Mouse (Mus musculus): ENCODE data around the gene AC109138.7. TPM values are rescaled to one million over a fixed set of nuclear protein-coding genes. Genes with fewer than 3 reads are reported as not detected.

Gene AC109138.7
- polyA plus RNA-seq, 2 experiments: not detected

DNA sequence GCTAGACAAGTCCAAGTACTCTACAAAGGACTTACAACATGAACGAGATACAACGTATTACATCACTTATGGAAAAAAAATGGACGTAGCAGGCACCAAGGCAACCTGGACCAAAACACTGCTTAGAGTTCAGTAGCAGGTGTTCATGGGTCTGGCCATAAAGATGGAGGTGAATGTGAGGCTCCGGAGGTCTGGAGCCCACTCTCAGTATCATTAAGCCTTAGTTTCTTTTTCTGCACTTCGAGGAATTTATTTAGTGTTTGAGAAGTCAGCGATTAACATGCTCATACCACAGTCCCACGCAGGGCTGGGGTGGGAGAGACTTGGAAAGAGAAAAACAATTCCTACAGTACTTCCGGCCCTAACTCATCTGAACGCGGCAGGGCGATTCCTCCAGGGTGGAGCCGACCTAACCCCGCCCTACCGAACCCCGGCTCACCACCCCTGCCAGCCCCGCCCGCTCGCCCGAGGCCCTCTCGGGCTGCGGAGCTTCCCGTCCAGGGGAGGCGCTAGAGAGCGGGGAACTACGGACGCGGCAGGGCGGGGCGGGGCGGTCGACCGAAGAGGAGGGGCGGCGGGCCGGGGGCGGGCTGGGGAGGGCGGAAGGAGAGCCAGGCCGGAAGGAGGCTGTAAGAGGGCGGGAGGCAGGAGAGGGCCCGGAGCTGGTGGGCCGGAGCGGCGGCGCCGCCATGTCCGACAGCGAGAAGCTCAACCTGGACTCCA is 22.5 kb upstream of the AC109138.7 start, which contains the start of gene Ppp1ca:
Gene Ppp1ca, plus strand, starts transcription at position 538 of the 723 bp plus-strand sequence.
- Histone ChIP-seq H3K27ac (peak within 1 kb of the TSS; percentile 64), H3K4me2 (ENCODE audit: low read depth) (peak within 1 kb of the TSS; percentile 77), H3K36me3 (replicated peaks; ENCODE audit: control insufficient read depth, insufficient read depth, low read depth) (peaks cover 35% of the 10 kb centered on the region), H3K9me3 (ENCODE audit: control insufficient read depth, low read length) (no peaks in the 10 kb centered on the region), H3K4me1 (replicated peaks; ENCODE audit: control insufficient read depth in 2 of 2, insufficient read depth in 2 of 2, low read length in 1 of 2) (peaks cover 14 to 24% of the 10 kb centered on the region in 2 experiments), H3K4me3 (ENCODE audit: insufficient read depth in 1 of 2, low read depth in 2 of 2, low read length in 2 of 2) (peak within 1 kb of the TSS; percentile 85 to 89), H3K27me3 (ENCODE audit: control insufficient read depth, insufficient read depth, low read length) (no peaks in the 10 kb centered on the region), H3K9ac (replicated peaks) (peak within 1 kb of the TSS; percentile 91)
- 5% methylated on average over 36 of the region's 47 CpGs for WGBS (ENCODE audit: insufficient replicate concordance)
- no peak for TF ChIP-seq EP300 (IDR thresholded peaks at IDR 0.05; ENCODE audit: low read depth)
- peak; percentile 90 for TF ChIP-seq CTCF (IDR thresholded peaks at IDR 0.05; ENCODE audit: low read depth)
- ATAC-seq (ENCODE audit: insufficient read depth) (peak; percentile 91), DNase-seq (ENCODE audit: low read depth in 3 of 3, low spot score in 3 of 3) (peak; percentile 89 to 92 (median 92))

- TF ChIP-seq EP300 (IDR thresholded peaks at IDR 0.05; ENCODE audit: low read depth) (no peak), CTCF (IDR thresholded peaks at IDR 0.05; ENCODE audit: low read depth) (no peak)
- under 1% methylated on average over 49 of the region's 52 CpGs for WGBS (ENCODE audit: insufficient replicate concordance)
These were observed 21.7 kb upstream of the AC109138.7 start for GRCm38 (mm10) chr19:4192251-4192985.

GRCm38 (mm10) chr19:4193129-4193528 is 21.0 kb upstream of the AC109138.7 start:
- WGBS (ENCODE audit: insufficient replicate concordance): 52% methylated on average over 6 of the region's 6 CpGs
- Histone ChIP-seq H3K27ac (peak overlapping the region; percentile 60), H3K4me1 (replicated peaks; ENCODE audit: control insufficient read depth in 2 of 2, insufficient read depth in 2 of 2, low read length in 1 of 2) (peaks cover 14 to 24% of the 10 kb centered on the region in 2 experiments), H3K27me3 (ENCODE audit: control insufficient read depth, insufficient read depth, low read length) (no peaks in the 10 kb centered on the region), H3K36me3 (replicated peaks; ENCODE audit: control insufficient read depth, insufficient read depth, low read depth) (peaks cover 46% of the 10 kb centered on the region), H3K9ac (replicated peaks) (peak overlapping the region; percentile 91), H3K9me3 (ENCODE audit: control insufficient read depth, low read length) (no peaks in the 10 kb centered on the region), H3K4me3 (ENCODE audit: insufficient read depth in 1 of 2, low read depth in 2 of 2, low read length in 2 of 2) (peak overlapping the region; percentile 85 to 89), H3K4me2 (ENCODE audit: low read depth) (peak overlapping the region; percentile 77)
- no peak for TF ChIP-seq EP300 (IDR thresholded peaks at IDR 0.05; ENCODE audit: low read depth)
- no peak for TF ChIP-seq CTCF (IDR thresholded peaks at IDR 0.05; ENCODE audit: low read depth)
- no peak for DNase-seq (ENCODE audit: low read depth in 3 of 3, low spot score in 3 of 3)
- no peak for ATAC-seq (ENCODE audit: insufficient read depth)

More at GRCm38 (mm10) chr19:4192251-4192985, 21.7 kb upstream of the AC109138.7 start:
- Histone ChIP-seq H3K4me3 (ENCODE audit: insufficient read depth in 1 of 2, low read depth in 2 of 2, low read length in 2 of 2) (peak overlapping the region; percentile 85 to 89), H3K9ac (replicated peaks) (peak overlapping the region; percentile 91), H3K27me3 (ENCODE audit: control insufficient read depth, insufficient read depth, low read length) (no peaks in the 10 kb centered on the region), H3K9me3 (ENCODE audit: control insufficient read depth, low read length) (no peaks in the 10 kb centered on the region), H3K36me3 (replicated peaks; ENCODE audit: control insufficient read depth, insufficient read depth, low read depth) (peaks cover 43% of the 10 kb centered on the region), H3K4me2 (ENCODE audit: low read depth) (peak overlapping the region; percentile 77), H3K27ac (peak overlapping the region; percentile 60), H3K4me1 (replicated peaks; ENCODE audit: control insufficient read depth in 2 of 2, insufficient read depth in 2 of 2, low read length in 1 of 2) (peaks cover 14 to 24% of the 10 kb centered on the region in 2 experiments)
- ATAC-seq (ENCODE audit: insufficient read depth) (peak; percentile 62), DNase-seq (ENCODE audit: low read depth in 3 of 3, low spot score in 3 of 3) (no peak)

DNA sequence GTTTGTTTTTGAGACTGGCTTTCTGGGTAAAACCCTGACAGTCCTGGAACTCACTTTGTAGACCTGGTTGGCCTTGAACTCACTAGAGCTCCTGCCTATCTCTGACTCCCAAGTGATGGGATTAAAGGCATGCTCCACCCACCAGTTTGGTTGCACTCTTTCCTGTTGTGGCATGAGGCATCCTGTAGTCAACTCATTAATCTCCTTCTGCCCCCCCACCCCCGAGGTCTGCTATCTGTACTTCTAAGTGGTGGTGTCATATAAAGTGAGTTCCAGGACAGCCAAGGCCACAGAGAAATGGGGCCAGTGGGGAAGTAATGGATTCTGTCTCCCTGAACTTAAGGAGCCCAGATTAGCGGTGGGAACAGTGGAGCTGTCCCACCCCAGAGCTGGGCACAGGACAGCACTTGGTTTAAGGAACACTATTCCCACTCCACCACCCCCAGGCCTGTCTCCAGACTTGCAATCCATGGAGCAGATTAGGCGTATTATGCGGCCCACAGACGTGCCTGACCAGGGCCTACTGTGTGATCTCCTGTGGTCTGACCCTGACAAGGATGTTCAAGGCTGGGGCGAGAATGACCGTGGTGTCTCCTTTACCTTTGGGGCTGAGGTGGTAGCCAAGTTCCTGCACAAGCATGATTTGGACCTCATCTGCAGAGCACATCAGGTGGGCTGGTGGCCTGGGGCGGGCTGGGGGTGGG is 20.0 kb upstream of the AC109138.7 start:
- H3K27me3 ChIP-seq (ENCODE audit: control insufficient read depth, insufficient read depth, low read length): no peaks in the 10 kb centered on the region
- 69% methylated on average over 8 of the region's 8 CpGs for WGBS (ENCODE audit: insufficient replicate concordance)
- peaks cover 14 to 24% of the 10 kb centered on the region in 2 experiments for H3K4me1 ChIP-seq (replicated peaks; ENCODE audit: control insufficient read depth in 2 of 2, insufficient read depth in 2 of 2, low read length in 1 of 2)
- no peak overlapping the region for H3K27ac ChIP-seq
- no peak for ATAC-seq (ENCODE audit: insufficient read depth)
- H3K4me3 ChIP-seq (ENCODE audit: insufficient read depth in 1 of 2, low read depth in 2 of 2, low read length in 2 of 2): no peak overlapping the region
- H3K36me3 ChIP-seq (replicated peaks; ENCODE audit: control insufficient read depth, insufficient read depth, low read depth): peaks cover 49% of the 10 kb centered on the region
- TF ChIP-seq EP300 (IDR thresholded peaks at IDR 0.05; ENCODE audit: low read depth) (no peak), CTCF (IDR thresholded peaks at IDR 0.05; ENCODE audit: low read depth) (no peak)
- no peak for DNase-seq (ENCODE audit: low read depth in 3 of 3, low spot score in 3 of 3)
- H3K9me3 ChIP-seq (ENCODE audit: control insufficient read depth, low read length): no peaks in the 10 kb centered on the region
- no peak overlapping the region for H3K9ac ChIP-seq (replicated peaks)
- H3K4me2 ChIP-seq (ENCODE audit: low read depth): no peak overlapping the region

Data from liver, embryonic 14.5 days (tissue).